Mouse (Mus musculus): ENCODE results near the gene 4930404N11Rik.

DNA sequence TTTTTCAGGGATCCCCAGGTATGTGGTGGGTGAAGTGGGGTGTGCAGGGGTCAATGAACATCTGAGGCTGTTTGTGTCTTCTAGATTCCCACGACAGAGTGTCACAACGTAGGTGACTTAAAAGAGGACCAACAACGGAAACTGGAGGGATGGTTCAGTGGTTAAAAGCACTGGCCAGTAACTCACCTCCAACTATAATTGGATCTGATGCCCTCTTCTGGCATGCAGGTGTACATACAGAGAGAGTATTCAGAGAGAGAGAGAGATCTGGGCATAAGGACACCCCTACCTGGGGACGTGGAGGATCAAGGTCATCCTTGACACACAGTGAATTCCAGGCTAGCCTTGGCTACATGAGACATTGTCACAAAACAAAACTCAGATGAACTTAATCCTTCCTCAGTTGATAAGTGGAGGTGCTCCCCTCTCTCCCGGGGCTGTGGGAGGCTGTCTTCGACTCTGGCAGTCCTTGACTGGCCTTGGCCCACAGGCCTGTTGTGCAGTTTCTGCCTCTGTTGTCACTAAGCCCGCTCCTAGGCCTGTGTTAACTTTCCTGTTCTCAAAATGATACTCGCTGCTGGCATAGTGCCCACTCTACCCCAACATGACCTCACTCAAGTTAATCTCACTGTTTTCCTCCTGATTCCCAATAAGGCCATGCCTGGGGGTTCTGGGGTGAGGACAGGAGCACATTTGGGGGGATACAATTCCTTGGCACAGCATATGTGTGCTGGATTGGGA is 21.0 kb downstream of the 4930404N11Rik start:
- TF ChIP-seq POLR2A (IDR thresholded peaks at IDR 0.05; ENCODE audit: insufficient read depth, low read depth, low read length), result no peak
- TF ChIP-seq CTCF (IDR thresholded peaks at IDR 0.05; ENCODE audit: insufficient read depth, low read depth, low read length), result no peak

All from olfactory bulb, adult 2 months (tissue).